Mouse (Mus musculus) lung, postnatal 0 days (tissue): ENCODE data around the gene Diras2. TPM values are rescaled to one million over a fixed set of nuclear protein-coding genes. Genes with fewer than 3 reads are reported as not detected.

Experiments used
- ATAC-seq: fragments of 200-750 bp; cut with Nextera tagmentation; 2 replicates; pipeline ENCODE4 v1.8.0; 2017; ENCODE audit warnings: moderate library complexity
- DNase-seq: peaks from one replicate; pipeline ENCODE4 v3.0.0-alpha.2; 2016; ENCODE audit warnings: low spot score
- H3K27ac ChIP-seq: fragments of 300-500 bp; sonication (generic); 2 replicates; pipeline ENCODE4 v1.5.1; 2014; ENCODE audit warnings: antibody characterized with exemption, mild to moderate bottlenecking, low read length, mixed read lengths
- H3K27me3 ChIP-seq: fragments of 300-500 bp; sonication (generic); replicated peaks from 2 replicates; pipeline ENCODE4 v1.6.1; 2014; ENCODE audit warnings: low read length, mixed read lengths; ENCODE audit not compliant: insufficient read depth
- H3K36me3 ChIP-seq: fragments of 300-500 bp; sonication (generic); 2 replicates; pipeline ENCODE4 v1.6.1; 2014; ENCODE audit warnings: low read length, mixed read lengths; ENCODE audit not compliant: insufficient read depth
- H3K4me1 ChIP-seq: fragments of 300-500 bp; sonication (generic); 2 replicates; pipeline ENCODE4 v1.6.1; 2014; ENCODE audit warnings: antibody characterized with exemption, low read depth, low read length, mixed read lengths; ENCODE audit not compliant: insufficient read depth
- H3K4me2 ChIP-seq: fragments of 300-500 bp; sonication (generic); replicated peaks from 2 replicates; pipeline ENCODE4 v1.6.1; 2014; ENCODE audit warnings: low read depth, mild to moderate bottlenecking, low read length, moderate library complexity, mixed read lengths
- H3K4me3 ChIP-seq: fragments of 300-500 bp; sonication (generic); 2 replicates; pipeline ENCODE4 v1.5.1; 2014; ENCODE audit warnings: low read depth, low read length
- H3K9ac ChIP-seq: fragments of 300-500 bp; sonication (generic); replicated peaks from 2 replicates; pipeline ENCODE4 v1.6.1; 2014; ENCODE audit warnings: low read depth, mild to moderate bottlenecking
- H3K9me3 ChIP-seq: fragments of 300-500 bp; sonication (generic); 2 replicates; pipeline ENCODE4 v1.6.1; 2016; ENCODE audit warnings: low read length, mixed read lengths
- CTCF ChIP-seq: IDR thresholded peaks from 2 replicates; pipeline ENCODE4 v1.5.1; 2016; ENCODE audit warnings: antibody characterized with exemption, mild to moderate bottlenecking
- EP300 ChIP-seq: IDR thresholded peaks from 2 replicates; pipeline ENCODE4 v1.6.1; 2016; ENCODE audit warnings: antibody characterized with exemption, mild to moderate bottlenecking, control low read depth
- WGBS: fragments of 180-500 bp; shearing (Covaris S2); extraction: QIAGEN DNeasy Blood & Tissue Kit; methylation state at CpG from one replicate; pipeline ENCODE4 v1.1.7; 2014; 5-methylcytosine and 5-hydroxymethylcytosine counted together
- polyA plus RNA-seq: library from polyadenylated mRNA; unstranded; fragments of >200 nt; fragmentation: Nextera tagmentation; extraction: Ambion mirVana; gene quantifications from 2 replicates; pipeline ENCODE4 v1.2.1, GENCODE M21; 2015

The Diras2 gene
- polyA plus RNA-seq, 1 experiment from 2014 or later = 0.31 TPM

- H3K36me3 ChIP-seq = no peaks in the 10 kb centered on the region
- no peak for TF ChIP-seq EP300
- TF ChIP-seq CTCF = no peak
- no peaks in the 10 kb centered on the region for H3K9me3 ChIP-seq
- no peak overlapping the region for H3K27ac ChIP-seq
- no peak overlapping the region for H3K9ac ChIP-seq
- no peak for DNase-seq
- WGBS = 66% methylated on average over 8 of the region's 8 CpGs
- H3K4me1 ChIP-seq = no peaks in the 10 kb centered on the region
- no peak overlapping the region for H3K4me2 ChIP-seq
- no peaks in the 10 kb centered on the region for H3K27me3 ChIP-seq
- no peak overlapping the region for H3K4me3 ChIP-seq
- ATAC-seq = no peak
Measured at GRCm38 (mm10) chr13:52542036-52542526, 11.0 kb upstream of the Diras2 start.

- Histone ChIP-seq H3K36me3 (no peaks in the 10 kb centered on the region), H3K9ac (no peak overlapping the region), H3K27me3 (no peaks in the 10 kb centered on the region), H3K4me2 (no peak overlapping the region), H3K4me3 (no peak overlapping the region), H3K9me3 (no peaks in the 10 kb centered on the region), H3K27ac (no peak overlapping the region), H3K4me1 (no peaks in the 10 kb centered on the region)
- ATAC-seq (no peak), DNase-seq (no peak)
- TF ChIP-seq EP300 (no peak), CTCF (no peak)
- 66% methylated on average over 5 of the region's 5 CpGs for WGBS
Measured at GRCm38 (mm10) chr13:52541385-52542035, 10.4 kb upstream of the Diras2 start.

GRCm38 (mm10) chr13:52539461-52539860 is 8.4 kb upstream of the Diras2 start:
- Histone ChIP-seq H3K9ac (no peak overlapping the region), H3K4me2 (no peak overlapping the region), H3K4me1 (no peaks in the 10 kb centered on the region), H3K4me3 (no peak overlapping the region), H3K9me3 (no peaks in the 10 kb centered on the region), H3K27ac (no peak overlapping the region), H3K36me3 (no peaks in the 10 kb centered on the region), H3K27me3 (no peaks in the 10 kb centered on the region)
- ATAC-seq = no peak
- 85% methylated on average over 6 of the region's 6 CpGs for WGBS
- no peak for TF ChIP-seq CTCF
- TF ChIP-seq EP300 = no peak
- DNase-seq = no peak

GRCm38 (mm10) chr13:52538588-52539116 is 7.6 kb upstream of the Diras2 start:
- H3K9me3 ChIP-seq = no peaks in the 10 kb centered on the region
- no peak for ATAC-seq
- H3K27me3 ChIP-seq = no peaks in the 10 kb centered on the region
- H3K36me3 ChIP-seq = no peaks in the 10 kb centered on the region
- 81% methylated on average over 9 of the region's 9 CpGs for WGBS
- TF ChIP-seq CTCF (peak; percentile 22; the same call in 1 of the 2 replicates), EP300 (no peak)
- H3K9ac ChIP-seq = no peak overlapping the region
- no peaks in the 10 kb centered on the region for H3K4me1 ChIP-seq
- no peak overlapping the region for H3K27ac ChIP-seq
- H3K4me3 ChIP-seq = no peak overlapping the region
- no peak for DNase-seq
- H3K4me2 ChIP-seq = no peak overlapping the region

GRCm38 (mm10) chr13:52537754-52538587 is 6.9 kb upstream of the Diras2 start:
- WGBS = 92% methylated on average over 26 of the region's 26 CpGs
- H3K4me3 ChIP-seq = no peak overlapping the region
- no peak overlapping the region for H3K27ac ChIP-seq
- H3K4me1 ChIP-seq = no peaks in the 10 kb centered on the region
- H3K9me3 ChIP-seq = no peaks in the 10 kb centered on the region
- DNase-seq = no peak
- no peaks in the 10 kb centered on the region for H3K36me3 ChIP-seq
- H3K27me3 ChIP-seq = no peaks in the 10 kb centered on the region
- no peak overlapping the region for H3K4me2 ChIP-seq
- TF ChIP-seq CTCF (no peak), EP300 (no peak)
- ATAC-seq = no peak
- no peak overlapping the region for H3K9ac ChIP-seq

GRCm38 (mm10) chr13:52535542-52535941 is 4.5 kb upstream of the Diras2 start:
- peak; percentile 23; the same call in 1 of the 2 replicates for ATAC-seq
- Histone ChIP-seq H3K27ac (no peak overlapping the region), H3K4me1 (no peaks in the 10 kb centered on the region), H3K4me2 (no peak overlapping the region), H3K9me3 (no peaks in the 10 kb centered on the region), H3K36me3 (no peaks in the 10 kb centered on the region), H3K9ac (no peak overlapping the region), H3K27me3 (no peaks in the 10 kb centered on the region), H3K4me3 (no peak overlapping the region)
- 2% methylated on average over 4 of the region's 4 CpGs for WGBS
- TF ChIP-seq CTCF = peak; percentile 83
- no peak for TF ChIP-seq EP300
- peak; percentile 64 for DNase-seq
